Mouse (Mus musculus) forebrain, embryonic 14.5 days (tissue): ENCODE results near the gene Homer2. TPM values are rescaled to one million over a fixed set of nuclear protein-coding genes. Genes with fewer than 3 reads are reported as not detected.

Source experiments
- ATAC-seq: fragments of 200-750 bp; cut with Nextera tagmentation; 2 replicates; pipeline ENCODE4 v1.8.0; 2017; ENCODE audit warnings: mild to moderate bottlenecking, moderate library complexity
- DNase-seq: peaks from one replicate; pipeline ENCODE4 v3.0.0-alpha.2; 2015; ENCODE audit warnings: low spot score
- H3K27ac ChIP-seq: fragments of 300-500 bp; sonication (generic); 2 replicates; pipeline ENCODE4 v1.5.1; 2014; ENCODE audit warnings: low read depth, mild to moderate bottlenecking, control low read depth, low read length, moderate library complexity
- H3K27me3 ChIP-seq: fragments of 300-500 bp; sonication (generic); replicated peaks from 2 replicates; pipeline ENCODE4 v1.6.1; 2014; ENCODE audit warnings: low read length, control low read depth, mixed read lengths; ENCODE audit not compliant: control insufficient read depth, insufficient read depth
- H3K36me3 ChIP-seq: fragments of 300-500 bp; sonication (generic); 2 replicates; pipeline ENCODE4 v1.6.1; 2014; ENCODE audit warnings: low read length, control low read depth; ENCODE audit not compliant: control insufficient read depth, insufficient read depth
- H3K4me1 ChIP-seq: fragments of 300-500 bp; sonication (generic); 2 replicates; pipeline ENCODE4 v1.6.1; 2014; ENCODE audit warnings: antibody characterized with exemption, low read length, control low read depth; ENCODE audit not compliant: control insufficient read depth, insufficient read depth
- H3K4me2 ChIP-seq: fragments of 300-500 bp; sonication (generic); 2 replicates; pipeline ENCODE4 v1.6.1; 2014; ENCODE audit warnings: mild to moderate bottlenecking, control low read depth, low read length
- H3K4me3 ChIP-seq: fragments of 300-500 bp; sonication (generic); 2 replicates; pipeline ENCODE4 v1.5.1; 2014; ENCODE audit warnings: low read depth, low read length, control low read depth
- H3K9ac ChIP-seq: fragments of 300-500 bp; sonication (generic); 2 replicates; pipeline ENCODE4 v1.6.1; 2014; ENCODE audit warnings: mild to moderate bottlenecking, low read length, control low read depth, moderate library complexity
- H3K9me3 ChIP-seq: fragments of 300-500 bp; sonication (generic); replicated peaks from 2 replicates; pipeline ENCODE4 v1.6.1; 2016; ENCODE audit warnings: low read length, control low read depth, mixed read lengths; ENCODE audit not compliant: control insufficient read depth
- WGBS: fragments of 180-500 bp; shearing (Covaris S2); extraction: QIAGEN DNeasy Blood & Tissue Kit; methylation state at CpG from one replicate; pipeline ENCODE4 v1.1.7; 2014; 5-methylcytosine and 5-hydroxymethylcytosine counted together
- polyA plus RNA-seq: library from polyadenylated mRNA; unstranded; fragments of >200 nt; fragmentation: Nextera tagmentation; extraction: Ambion mirVana; gene quantifications from 2 replicates; pipeline ENCODE4 v1.2.1, GENCODE M21; 2014

Gene Homer2
- polyA plus RNA-seq, 1 experiment from 2014 or later, result 16.6 TPM

GRCm38 (mm10) chr7:81708165-81708564 is 838 bp upstream of the Homer2 start:
- H3K36me3 ChIP-seq, result no peaks in the 10 kb centered on the region
- no peaks in the 10 kb centered on the region for H3K9me3 ChIP-seq
- no peaks in the 10 kb centered on the region for H3K27me3 ChIP-seq
- peaks cover 8% of the 10 kb centered on the region; the same call in 1 of the 2 replicates for H3K4me1 ChIP-seq
- no peak overlapping the region for H3K27ac ChIP-seq
- H3K9ac ChIP-seq, result no peak overlapping the region
- ATAC-seq, result no peak
- H3K4me3 ChIP-seq, result no peak overlapping the region
- no peak overlapping the region for H3K4me2 ChIP-seq
- DNase-seq, result no peak

GRCm38 (mm10) chr7:81706416-81707391 is 623 bp downstream of the Homer2 start:
- peak; percentile 83 for ATAC-seq

GRCm38 (mm10) chr7:81706027-81706415 is 1.3 kb downstream of the Homer2 start:
- Histone ChIP-seq H3K36me3 (no peaks in the 10 kb centered on the region), H3K27ac (no peak overlapping the region; the same call in 1 of the 2 replicates), H3K27me3 (no peaks in the 10 kb centered on the region), H3K4me3 (peak overlapping the region; percentile 63), H3K9me3 (no peaks in the 10 kb centered on the region), H3K9ac (peak overlapping the region; percentile 74), H3K4me2 (peak overlapping the region; percentile 82), H3K4me1 (peaks cover 8% of the 10 kb centered on the region; the same call in 1 of the 2 replicates)
- WGBS, result 28% methylated on average over 12 of the region's 12 CpGs
- DNase-seq (peak; percentile 43), ATAC-seq (peak; percentile 30; the same call in 1 of the 2 replicates)

More at GRCm38 (mm10) chr7:81706416-81707391, 623 bp downstream of the Homer2 start:
- Histone ChIP-seq H3K4me3 (peak overlapping the region; percentile 63), H3K4me2 (peak overlapping the region; percentile 82), H3K27me3 (no peaks in the 10 kb centered on the region), H3K4me1 (peaks cover 8% of the 10 kb centered on the region; the same call in 1 of the 2 replicates), H3K36me3 (no peaks in the 10 kb centered on the region), H3K27ac (peak overlapping the region; percentile 48), H3K9ac (peak overlapping the region; percentile 74), H3K9me3 (no peaks in the 10 kb centered on the region)
- under 1% methylated on average over 61 of the region's 114 CpGs for WGBS
- DNase-seq, result peak; percentile 55

- WGBS, result 89% methylated on average over 13 of the region's 13 CpGs
- no peak overlapping the region for H3K4me3 ChIP-seq
- no peaks in the 10 kb centered on the region for H3K27me3 ChIP-seq
- no peaks in the 10 kb centered on the region for H3K9me3 ChIP-seq
- ATAC-seq, result no peak
- H3K4me2 ChIP-seq, result no peak overlapping the region
- H3K27ac ChIP-seq, result no peak overlapping the region
- no peaks in the 10 kb centered on the region for H3K4me1 ChIP-seq
- no peaks in the 10 kb centered on the region for H3K36me3 ChIP-seq
- H3K9ac ChIP-seq, result no peak overlapping the region
- DNase-seq, result no peak
Measured at GRCm38 (mm10) chr7:81698357-81698756, 9.0 kb downstream of the Homer2 start.

GRCm38 (mm10) chr7:81697954-81698353 is 9.4 kb downstream of the Homer2 start:
- no peak overlapping the region for H3K27ac ChIP-seq
- WGBS, result 58% methylated on average over 4 of the region's 4 CpGs
- ATAC-seq, result no peak
- H3K4me2 ChIP-seq, result no peak overlapping the region
- no peak overlapping the region for H3K4me3 ChIP-seq
- H3K4me1 ChIP-seq, result no peaks in the 10 kb centered on the region
- H3K9me3 ChIP-seq, result no peaks in the 10 kb centered on the region
- no peaks in the 10 kb centered on the region for H3K27me3 ChIP-seq
- H3K9ac ChIP-seq, result no peak overlapping the region
- no peaks in the 10 kb centered on the region for H3K36me3 ChIP-seq
- no peak for DNase-seq

- Histone ChIP-seq H3K4me2 (no peak overlapping the region), H3K27ac (no peak overlapping the region), H3K4me1 (no peaks in the 10 kb centered on the region), H3K4me3 (no peak overlapping the region), H3K9ac (no peak overlapping the region), H3K36me3 (no peaks in the 10 kb centered on the region), H3K9me3 (no peaks in the 10 kb centered on the region), H3K27me3 (no peaks in the 10 kb centered on the region)
- DNase-seq (no peak), ATAC-seq (no peak)
- WGBS, result 82% methylated on average over 16 of the region's 16 CpGs
Measured at GRCm38 (mm10) chr7:81695763-81696533, 11.4 kb downstream of the Homer2 start.

DNA sequence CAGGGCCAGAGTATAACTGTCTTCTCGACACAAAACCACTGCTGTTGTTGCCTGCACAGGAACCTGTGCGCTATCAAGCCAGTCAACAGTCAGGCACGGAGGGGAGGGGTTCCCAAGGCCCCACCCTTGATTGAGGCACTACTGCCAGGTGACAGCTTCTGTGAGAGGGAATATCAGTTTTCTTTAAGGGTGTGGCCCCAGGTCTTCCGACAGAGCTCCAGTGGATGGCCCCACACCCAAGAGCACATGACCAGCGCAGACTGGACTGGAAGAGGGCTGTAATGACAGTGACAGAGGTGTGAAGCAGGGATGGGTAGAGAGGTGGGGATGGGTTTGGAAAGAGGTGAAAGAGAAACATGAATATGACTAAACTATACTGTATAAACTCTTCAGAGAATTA is 16.3 kb downstream of the Homer2 start:
- Histone ChIP-seq H3K27ac (no peak overlapping the region), H3K4me2 (no peak overlapping the region), H3K4me3 (no peak overlapping the region), H3K27me3 (no peaks in the 10 kb centered on the region), H3K9me3 (no peaks in the 10 kb centered on the region), H3K4me1 (peaks cover 9% of the 10 kb centered on the region), H3K9ac (no peak overlapping the region), H3K36me3 (no peaks in the 10 kb centered on the region)
- 94% methylated on average over 5 of the region's 5 CpGs for WGBS
- no peak for DNase-seq
- no peak for ATAC-seq

GRCm38 (mm10) chr7:81689116-81689681 is 18.1 kb downstream of the Homer2 start:
- no peak overlapping the region for H3K9ac ChIP-seq
- H3K4me3 ChIP-seq, result no peak overlapping the region
- no peak overlapping the region for H3K4me2 ChIP-seq
- H3K27me3 ChIP-seq, result no peaks in the 10 kb centered on the region
- ATAC-seq (no peak), DNase-seq (peak; percentile 14)
- 71% methylated on average over 8 of the region's 8 CpGs for WGBS
- H3K27ac ChIP-seq, result no peak overlapping the region
- H3K9me3 ChIP-seq, result no peaks in the 10 kb centered on the region
- no peaks in the 10 kb centered on the region for H3K36me3 ChIP-seq
- H3K4me1 ChIP-seq, result peaks cover 9% of the 10 kb centered on the region
